Mouse (Mus musculus): ENCODE data around the gene Xaf1.

DNA sequence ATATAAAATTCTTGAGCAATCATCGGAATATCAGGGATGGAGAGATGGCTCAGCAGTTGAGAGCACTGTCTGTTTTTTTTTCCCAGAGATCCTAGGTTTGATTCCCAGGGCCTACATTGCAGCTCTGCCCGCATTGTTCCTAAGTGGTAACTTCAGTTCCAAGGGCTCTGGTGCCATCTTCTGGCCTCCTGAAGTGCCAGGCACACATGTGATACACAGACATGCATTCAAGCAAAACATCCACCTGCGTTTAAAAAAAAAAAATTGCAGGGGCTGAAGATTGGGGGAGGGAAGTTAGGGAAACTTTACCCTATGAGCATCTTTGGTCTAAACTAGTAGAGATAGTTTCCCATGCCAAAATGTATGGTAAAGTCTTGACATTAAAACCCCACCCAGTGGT lies 23.0 kb downstream of the Xaf1 start:
- TF ChIP-seq GATA1 (IDR thresholded peaks at IDR 0.05; ENCODE audit: borderline replicate concordance, low read length) (no peak), FLI1 (IDR thresholded peaks at IDR 0.05; ENCODE audit: low read length) (no peak)

Data from megakaryocyte, embryonic 14.5 days (primary cell).